Mouse (Mus musculus): ENCODE data around the gene Grk4.

Grk4 gene

DNA sequence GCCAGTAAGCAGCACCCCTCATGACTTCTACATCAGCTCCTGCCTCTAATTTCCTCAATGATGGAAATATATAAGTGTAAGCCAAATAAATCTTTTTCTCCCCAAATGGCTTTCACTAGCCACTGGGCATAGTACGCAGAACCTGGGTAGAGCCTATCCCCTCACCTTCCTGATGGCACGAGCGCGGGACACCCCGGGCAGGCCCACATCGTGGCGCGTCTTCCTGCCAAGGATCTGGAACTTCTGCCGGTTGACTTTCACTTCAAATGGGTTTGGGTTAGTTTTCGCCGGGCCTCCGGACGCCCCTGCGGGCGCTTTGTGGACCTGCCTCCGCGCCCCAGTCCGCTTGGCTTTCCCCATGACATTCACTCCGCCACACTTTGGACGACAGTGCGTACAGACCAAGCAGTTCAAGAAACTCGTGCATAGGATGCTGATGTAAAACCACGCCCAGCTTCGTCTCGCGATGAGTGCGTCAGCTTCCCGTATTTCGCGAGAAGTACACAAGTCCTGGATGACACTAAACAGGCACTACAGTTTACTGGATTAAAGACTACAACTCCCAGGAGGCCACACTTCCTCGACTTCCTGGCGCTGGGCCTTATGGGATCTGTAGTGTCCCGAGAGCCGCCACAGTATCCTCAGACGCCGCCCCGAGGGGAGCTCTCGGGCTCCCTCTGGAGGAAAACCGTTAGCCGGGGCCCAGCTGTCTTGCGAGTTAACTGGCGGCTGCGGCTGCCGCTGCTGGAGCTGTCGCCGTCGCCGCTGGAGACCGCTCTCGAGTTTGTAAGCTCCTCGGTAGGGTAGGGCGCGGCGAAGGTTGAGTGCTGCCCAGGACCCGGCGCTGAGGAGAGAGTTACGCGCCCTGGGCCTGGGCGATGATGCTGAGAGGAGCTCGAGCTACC lies at the start of gene Grk4, which contains the start of gene Nop14:
Gene Grk4, plus strand, starts transcription at position 694 of the 905 bp plus-strand sequence.
Gene Nop14, minus strand, starts transcription at position 463 of the 905 bp plus-strand sequence.
- DNase-seq (ENCODE audit: low read depth in 1 of 2, low spot score in 2 of 2): peak; percentile 97 to 100

DNA sequence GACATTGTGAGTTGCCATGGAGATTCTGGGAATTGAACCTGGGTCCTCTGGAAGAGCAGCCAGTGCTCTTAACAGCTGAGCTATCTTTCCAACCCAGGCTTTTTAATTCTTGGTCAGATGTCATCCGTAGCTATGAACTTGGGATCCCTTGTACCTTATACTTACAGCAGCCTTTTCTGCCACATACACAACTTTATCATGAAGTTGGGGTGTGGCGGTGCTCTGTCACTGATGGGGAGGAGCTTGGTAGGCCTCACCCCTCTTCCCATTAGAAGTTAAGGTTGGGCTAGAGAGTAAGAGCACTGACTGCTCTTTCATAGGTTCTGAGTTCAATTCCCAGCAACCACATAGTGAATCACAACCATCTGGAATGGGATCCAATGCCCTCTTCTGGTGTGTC lies 27.2 kb upstream of the Grk4 start:
- no peak for DNase-seq (ENCODE audit: low read depth in 1 of 2, low spot score in 2 of 2)

DNA sequence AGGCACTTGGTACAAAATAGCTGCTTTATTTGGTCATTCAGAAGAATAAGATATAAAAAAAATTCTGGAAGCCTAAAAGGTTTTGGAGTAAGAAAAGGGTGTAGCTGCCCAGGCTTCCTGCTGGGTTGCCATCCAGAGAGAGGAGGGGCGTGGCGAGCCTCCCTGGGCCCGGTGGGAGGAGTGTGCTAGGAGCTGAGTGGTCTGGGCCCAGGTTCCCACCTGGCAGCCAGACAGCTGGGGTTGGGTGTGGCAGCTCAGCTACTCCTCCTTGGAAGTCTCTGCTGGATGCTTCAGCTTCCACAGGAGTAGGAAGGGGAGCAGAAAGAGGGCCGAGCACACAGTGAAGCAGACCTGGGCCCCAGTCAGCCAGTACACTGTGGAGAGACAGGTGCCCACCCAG lies 26.5 kb upstream of the Grk4 start:
- DNase-seq (ENCODE audit: low read depth in 1 of 2, low spot score in 2 of 2): no peak

DNA sequence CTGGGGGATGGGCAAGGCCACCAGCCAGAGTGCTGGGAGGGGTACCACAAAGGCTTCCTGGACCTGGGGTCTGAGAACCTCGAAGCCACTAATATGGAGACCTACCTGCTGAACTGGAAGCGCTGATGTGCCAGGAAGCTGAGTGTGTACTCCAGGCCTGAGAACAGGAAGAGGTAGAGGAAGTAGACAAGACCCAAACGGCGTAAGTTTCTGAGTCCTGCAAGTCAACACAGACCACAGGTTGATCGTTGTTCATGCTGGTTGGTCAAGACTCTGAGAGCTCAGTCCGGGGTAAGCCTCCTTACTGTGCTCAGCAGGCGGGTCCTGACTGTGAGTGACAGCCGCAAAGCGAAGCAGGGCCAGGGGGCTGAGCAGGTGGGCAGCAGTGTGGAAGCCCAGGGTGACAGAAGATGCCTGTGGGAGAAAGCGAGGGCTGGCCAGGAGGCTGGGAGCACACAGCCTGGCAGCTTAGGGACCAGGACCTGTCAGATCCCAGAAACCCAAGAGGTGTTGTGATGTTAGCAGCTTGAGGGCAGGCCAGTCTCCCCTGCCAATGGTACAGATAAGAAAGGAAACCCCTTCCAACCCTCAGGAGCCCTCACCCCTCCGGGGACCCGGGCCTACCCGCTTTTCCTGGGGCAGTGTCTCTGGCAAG lies 25.3 kb upstream of the Grk4 start:
- DNase-seq (ENCODE audit: low read depth in 1 of 2, low spot score in 2 of 2): no peak

DNA sequence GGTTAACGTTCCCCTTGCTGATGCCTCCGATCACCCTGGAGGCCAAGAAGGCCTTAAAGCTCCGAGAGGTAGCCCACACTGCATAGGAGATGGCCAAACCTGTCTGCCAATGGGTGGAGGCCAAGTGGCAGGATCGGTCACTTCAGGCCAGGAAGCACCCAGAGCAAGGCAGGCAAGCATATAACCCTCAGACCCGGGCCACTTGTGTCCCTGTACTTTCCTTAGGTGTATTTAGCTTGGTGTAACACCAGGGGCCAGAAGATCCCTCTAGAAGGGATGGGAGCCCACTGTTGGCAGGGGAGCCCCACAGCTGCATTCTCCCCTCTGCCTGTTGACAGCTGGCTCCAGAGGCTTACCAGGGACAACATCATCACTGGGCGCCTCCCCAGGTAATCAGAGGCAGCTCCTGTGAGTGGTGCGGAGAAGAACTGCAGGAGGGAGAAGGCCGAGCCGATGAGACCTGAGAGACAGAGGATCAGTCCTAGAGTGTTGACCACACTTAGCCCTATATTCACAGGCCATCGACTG lies 24.4 kb upstream of the Grk4 start:
- DNase-seq (ENCODE audit: low read depth in 1 of 2, low spot score in 2 of 2): no peak

DNA sequence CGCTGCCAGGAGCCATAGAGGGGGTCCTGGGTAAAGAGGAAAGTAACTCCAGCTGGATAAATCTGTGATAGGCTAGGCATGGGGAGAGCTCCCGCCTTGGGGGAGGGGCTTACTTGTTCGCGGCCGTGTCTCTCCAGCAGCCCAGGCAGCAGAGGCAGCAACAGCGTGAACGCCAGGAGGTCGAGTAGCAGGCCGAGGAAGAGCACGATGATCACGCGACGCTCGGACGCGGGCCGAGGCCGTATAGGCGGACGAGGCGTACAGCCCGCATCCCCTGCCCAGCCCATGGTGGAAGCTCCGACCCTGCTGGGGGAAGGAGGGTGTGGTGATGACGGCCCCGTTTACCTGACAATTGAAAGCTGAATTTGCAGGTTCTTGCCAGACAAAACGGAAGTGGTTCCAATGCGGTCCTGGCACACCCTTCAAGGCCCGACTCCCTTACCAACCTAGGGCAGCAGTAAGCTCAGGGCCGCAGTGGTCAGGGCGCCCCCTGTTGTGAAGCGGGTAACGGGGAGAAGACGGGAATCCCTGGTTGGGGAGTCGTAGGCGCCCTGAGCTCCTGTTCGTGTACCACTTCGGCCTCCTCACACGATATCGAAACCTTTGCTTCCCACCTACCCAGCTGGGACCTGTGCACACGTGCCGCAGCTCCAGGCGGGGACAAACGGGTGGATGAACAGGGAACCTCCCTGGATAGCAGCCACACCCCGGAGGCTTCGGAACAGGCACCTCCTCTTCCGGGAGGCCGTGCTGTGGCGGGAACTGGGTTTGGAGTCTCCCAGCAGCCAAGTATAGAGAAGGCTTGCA lies 23.5 kb upstream of the Grk4 start, which contains the start of gene Mfsd10:
Gene Mfsd10, minus strand, starts transcription at position 732 of the 807 bp plus-strand sequence.
- peak in 1 of 2 experiments; percentile 41 for DNase-seq (ENCODE audit: low read depth in 1 of 2, low spot score in 2 of 2)

DNA sequence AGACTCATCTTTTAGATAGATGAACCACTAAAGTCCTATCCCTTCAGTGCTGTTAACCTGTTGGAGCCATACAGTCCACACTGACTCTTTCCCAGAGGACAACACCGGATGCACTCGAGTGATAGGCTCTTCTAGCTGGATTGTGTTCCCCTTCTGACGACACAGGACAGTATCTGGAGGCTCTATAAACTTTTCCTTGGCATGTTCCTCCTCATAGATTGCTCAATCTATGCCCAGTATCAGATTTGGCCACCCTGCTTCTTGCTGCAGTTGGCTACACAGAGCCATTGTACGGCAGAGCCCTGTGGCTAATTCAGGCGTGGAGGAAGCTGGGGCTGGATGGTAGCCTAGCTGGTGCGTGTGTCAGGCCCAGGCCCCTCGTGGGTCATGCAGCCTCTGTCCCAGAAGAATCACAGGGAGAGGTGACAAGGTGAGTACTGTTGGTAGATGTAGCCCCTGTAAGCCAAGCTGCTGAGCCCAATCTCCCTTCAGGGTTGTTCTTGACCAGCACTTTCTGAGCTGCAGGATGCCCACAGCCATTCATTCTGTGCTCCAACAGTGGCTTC lies 22.5 kb upstream of the Grk4 start:
- DNase-seq (ENCODE audit: low read depth in 1 of 2, low spot score in 2 of 2): no peak

DNA sequence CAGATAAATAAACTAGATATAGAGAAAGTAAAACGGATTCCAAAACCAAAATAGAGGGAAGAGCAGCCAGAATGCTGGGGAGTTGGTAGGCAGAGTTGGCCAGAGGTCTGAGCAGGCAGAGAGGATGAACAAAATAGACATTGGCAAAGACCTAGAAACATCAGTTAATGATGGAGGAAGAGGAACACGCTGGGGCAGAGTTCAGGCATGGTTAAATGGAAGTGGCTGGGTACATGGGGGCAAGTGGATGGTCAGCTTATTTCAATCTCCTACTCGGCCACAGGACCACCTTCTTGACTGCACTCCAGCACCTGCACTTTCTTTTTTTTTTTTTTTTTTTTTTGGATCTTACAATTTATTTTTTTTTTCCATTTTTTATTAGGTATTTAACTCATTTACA lies 18.2 kb upstream of the Grk4 start:
- no peak for DNase-seq (ENCODE audit: low read depth in 1 of 2, low spot score in 2 of 2)

DNA sequence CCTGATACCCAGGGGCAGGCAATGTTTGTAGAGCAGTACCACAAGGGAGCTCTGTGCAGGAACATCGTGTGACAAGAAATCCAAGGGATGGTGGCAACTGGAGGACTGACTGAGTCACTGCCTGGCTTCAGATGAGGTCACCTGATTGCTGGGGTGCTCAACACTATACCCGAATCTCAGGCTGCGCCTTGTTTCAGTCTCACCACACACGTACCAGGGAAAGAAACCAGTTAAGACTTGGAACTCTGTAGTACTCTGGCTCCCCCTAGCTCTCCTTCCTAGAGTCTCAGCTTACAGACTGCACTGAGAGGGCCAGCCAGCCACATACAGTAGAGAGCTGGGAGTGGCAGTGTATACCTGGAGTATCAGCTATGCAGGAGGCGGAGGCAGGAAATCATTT lies 17.2 kb upstream of the Grk4 start:
- no peak for DNase-seq (ENCODE audit: low read depth in 1 of 2, low spot score in 2 of 2)

DNA sequence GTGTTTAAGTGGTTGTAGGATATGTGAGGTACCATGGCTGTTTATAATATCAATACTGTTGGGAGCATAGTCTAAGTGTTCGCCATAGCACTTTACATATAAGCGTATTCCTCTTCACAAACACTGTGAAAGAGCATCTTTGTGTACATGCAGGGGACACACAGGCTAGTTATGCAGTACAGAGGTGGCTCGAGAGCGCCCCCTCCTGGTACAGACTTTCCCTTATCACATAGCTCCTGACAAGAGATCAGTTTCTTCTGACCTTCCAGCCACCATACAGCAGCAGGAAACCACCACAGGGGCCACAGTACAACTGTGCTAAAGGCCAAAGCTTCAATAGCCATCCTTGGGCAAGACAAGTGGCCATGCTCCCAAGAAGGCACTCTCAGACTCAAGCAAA lies 12.6 kb upstream of the Grk4 start:
- DNase-seq (ENCODE audit: low read depth in 1 of 2, low spot score in 2 of 2): peak in 1 of 2 experiments; percentile 55

DNA sequence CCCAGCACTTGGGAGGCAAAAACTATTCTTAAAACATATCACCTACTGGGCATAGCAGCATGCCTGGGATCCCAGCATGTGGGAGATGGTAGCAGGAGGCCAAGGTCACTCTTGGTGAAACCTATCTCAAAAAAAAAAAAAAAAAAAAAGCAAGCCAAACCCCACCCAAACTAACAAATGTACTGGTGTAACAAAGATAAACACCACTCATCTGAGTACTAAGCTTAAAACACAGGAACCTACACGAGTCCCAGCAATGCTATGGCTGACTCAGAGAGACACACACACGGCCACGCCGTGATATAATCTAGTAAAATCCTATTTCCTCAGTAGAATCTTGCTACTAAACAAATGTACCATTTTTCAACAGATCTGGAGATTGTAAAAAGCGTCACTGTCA lies 7.2 kb upstream of the Grk4 start:
- DNase-seq (ENCODE audit: low read depth in 1 of 2, low spot score in 2 of 2): no peak

DNA sequence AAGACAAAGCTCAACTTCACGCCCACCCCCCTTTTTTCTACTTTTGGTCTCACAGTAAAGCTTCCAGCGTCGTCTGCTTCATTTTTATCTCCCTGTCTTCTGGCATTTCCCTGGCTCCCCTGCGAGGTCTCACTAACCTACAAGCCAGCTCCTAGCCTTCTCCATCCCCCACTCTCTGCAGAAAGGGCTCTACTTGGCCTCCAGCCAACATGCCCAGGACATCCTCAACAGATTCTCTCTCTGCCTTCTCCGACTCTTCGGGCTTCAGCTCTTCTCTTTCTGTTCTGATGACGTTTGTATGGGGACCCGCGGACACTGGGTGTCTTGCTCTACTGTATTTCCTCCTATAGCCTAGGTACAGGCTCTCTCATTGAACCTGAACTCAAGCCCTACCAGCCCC lies 5.3 kb upstream of the Grk4 start:
- DNase-seq (ENCODE audit: low read depth in 1 of 2, low spot score in 2 of 2): no peak

DNA sequence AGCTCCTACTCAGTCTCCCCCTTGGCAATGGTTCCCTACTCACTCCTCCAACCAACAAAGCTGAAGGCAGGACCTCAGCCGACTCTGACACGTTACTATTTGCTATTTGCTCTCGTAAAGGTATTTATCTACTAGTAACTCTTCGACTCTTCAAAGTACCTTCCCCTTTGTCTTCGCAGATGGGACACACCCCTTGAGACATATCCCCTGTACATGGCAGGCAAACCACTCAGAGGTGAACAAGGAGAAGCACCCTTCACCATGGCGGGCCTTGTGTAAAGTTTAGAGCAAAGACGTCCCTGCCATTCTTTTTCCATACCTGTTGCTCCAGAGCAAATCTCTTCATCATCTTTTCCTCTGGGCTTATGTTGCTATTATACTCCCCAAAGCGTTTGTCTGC lies 2.6 kb upstream of the Grk4 start:
- DNase-seq (ENCODE audit: low read depth in 1 of 2, low spot score in 2 of 2): no peak

DNA sequence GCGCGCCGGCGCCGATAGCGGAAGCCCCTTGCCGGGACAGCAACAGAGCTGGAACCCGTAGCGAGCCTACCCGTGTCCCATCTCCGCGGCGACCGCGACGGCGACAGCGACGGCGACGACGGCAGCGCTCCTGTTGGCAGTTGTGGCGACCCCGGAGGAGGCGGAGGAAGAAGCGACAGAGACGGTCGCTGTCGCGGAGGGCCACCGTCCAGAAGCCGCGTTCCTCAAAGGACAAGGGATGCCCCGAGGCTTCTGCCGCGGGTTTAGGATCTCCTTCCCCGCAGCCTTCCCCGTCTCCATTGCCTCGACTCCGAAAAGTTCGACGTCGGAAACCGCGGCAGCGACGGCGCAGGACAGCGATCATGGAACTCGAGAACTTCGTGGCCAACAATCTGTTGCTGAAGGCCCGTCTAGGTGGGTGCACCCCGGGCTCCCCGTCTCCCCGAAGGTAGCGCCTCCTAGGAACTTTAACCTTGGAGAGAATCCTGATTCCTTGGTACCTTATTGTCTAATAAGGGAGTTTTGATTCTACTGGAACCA lies 482 bp downstream of the Grk4 start:
- no peak for DNase-seq (ENCODE audit: low read depth in 1 of 2, low spot score in 2 of 2)

DNA sequence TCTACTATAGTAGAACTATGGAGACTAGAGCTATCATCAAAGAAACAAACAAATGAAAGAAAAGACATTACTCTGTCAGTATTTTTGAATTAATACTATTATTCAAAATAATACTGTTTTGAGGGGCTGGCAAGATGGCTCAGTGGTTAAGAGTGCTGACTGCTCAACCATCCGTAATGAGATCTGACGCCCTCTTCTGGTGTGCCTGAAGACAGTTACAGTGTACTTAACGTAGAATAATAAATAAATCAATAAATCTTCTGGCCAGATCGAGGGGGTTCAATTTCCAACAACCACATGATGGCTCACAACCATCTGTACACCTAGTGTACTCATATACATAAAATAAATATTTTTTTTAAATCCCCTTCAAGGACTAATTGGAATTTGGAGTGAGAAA lies 1.7 kb downstream of the Grk4 start:
- DNase-seq (ENCODE audit: low read depth in 1 of 2, low spot score in 2 of 2): no peak

DNA sequence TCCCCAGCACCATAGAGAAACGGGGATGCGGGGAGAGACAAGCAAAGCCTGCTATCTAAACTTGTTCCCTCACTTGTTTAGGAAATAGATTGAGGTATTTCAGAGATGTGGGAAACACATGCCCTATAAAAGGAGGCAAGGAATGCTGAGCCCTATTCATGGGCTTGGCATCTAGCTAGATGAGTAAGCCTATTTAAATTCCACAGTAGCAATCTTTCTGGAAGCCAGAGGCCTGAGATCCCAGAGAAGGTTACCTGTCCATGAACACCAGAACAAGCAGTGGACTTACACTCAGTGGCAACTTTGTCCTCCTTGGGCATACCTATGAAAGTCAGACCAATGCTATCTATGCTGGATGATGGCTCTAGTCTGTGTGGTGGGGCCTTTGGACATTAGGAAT lies 3.1 kb downstream of the Grk4 start:
- no peak for DNase-seq (ENCODE audit: low read depth in 1 of 2, low spot score in 2 of 2)

DNA sequence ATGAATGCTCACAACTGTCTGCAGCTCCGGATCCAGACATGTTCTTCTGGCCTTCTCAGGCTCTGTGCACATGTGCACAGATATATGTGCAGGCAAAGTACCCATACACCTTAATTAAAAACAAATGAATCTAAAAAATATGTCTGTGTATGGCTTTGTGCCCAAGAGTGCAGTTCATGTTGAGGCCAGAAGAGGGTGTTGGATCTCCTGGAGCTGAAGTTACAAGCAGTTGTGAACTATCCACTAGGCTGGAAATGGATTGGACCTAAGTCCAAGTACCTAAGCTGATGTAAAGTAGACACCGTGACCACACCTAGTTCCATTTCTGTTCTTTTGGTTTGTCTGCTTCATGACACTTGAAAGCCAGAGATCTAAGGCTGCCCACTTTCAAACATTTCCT lies 9.3 kb downstream of the Grk4 start:
- DNase-seq (ENCODE audit: low read depth in 1 of 2, low spot score in 2 of 2): no peak

DNA sequence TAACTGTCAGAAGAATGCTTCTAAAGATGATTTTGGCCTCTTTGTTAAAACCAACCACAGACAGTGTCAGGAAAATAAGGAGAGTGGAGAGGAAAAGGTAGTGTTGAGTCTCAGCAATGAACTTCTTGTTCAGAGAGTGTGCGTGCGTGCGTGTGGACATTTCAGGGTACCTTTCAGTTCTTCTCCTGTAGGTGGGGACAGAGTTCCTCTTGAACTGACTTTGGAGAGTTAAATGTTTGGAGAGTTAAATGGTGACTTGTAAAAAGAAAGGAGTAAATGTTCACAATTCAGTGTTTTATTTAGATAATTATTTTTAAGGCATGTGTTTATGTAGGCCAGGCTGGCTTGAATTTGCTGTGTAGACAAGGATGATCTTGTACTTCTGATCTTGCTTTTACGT lies 10.1 kb downstream of the Grk4 start:
- no peak for DNase-seq (ENCODE audit: low read depth in 1 of 2, low spot score in 2 of 2)

DNA sequence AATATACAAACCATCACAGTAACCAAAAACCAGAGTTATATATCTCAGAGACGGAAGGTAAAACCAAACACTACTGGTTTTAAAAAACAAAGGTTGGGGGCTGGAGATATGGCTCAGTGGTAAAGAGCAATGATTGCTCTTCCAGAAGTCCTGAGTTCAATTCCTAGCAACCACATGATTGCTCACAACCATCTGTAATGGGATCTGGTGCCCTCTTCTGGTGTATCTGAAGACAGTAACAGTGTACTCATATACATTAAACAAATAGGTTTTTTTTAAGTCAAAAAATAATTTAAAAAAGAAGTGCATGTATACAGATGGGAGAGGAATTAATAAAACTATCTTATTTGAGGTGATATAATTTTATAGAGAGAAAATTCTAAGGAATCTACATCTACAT lies 29.7 kb downstream of the Grk4 start:
- DNase-seq (ENCODE audit: low read depth in 1 of 2, low spot score in 2 of 2): no peak

DNA sequence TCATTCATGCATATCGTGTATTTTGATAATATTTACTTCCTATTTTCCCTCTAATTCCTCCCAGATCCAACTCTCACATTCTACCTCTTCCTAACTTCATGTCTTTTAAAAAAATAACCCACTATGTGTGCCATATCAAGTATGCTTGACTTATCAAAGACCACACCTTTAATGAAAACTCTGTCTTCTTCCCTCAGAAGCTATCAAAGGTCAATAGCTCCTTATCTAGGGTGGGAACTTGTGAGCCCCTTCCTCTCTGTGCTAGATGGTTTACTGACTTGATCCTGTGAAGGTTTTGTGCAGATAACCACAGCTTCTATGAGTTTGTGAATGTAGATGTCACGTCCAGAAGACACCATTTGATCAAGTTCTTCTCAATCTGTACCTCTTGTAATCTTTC lies 32.6 kb downstream of the Grk4 start:
- DNase-seq (ENCODE audit: low read depth in 1 of 2, low spot score in 2 of 2): no peak

DNA sequence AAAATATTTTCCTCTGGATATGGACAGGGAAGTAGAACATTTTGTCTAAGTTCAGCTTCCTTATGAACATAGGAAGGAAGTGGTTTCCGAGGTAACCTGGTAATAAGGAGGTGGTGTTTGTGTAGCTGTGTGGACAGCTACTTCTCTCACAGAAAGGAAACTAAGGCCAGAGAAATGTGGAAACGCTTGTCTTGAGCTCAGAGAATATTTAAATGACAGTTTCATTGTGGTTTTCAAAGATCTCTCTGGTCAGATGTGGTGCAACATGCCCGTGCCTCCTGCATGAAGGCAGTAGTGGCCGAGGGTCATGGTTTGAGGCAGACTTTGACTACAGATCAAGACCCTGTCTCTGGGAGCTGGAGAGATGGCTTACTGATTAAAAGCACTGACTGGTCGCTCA lies 35.3 kb downstream of the Grk4 start:
- DNase-seq (ENCODE audit: low read depth in 1 of 2, low spot score in 2 of 2): no peak
